Mouse (Mus musculus): ENCODE results near the gene Hs6st1. TPM values are rescaled to one million over a fixed set of nuclear protein-coding genes. Genes with fewer than 3 reads are reported as not detected.

The Hs6st1 gene
- polyA plus RNA-seq, 1 experiment = 52.1 TPM

GRCm38 (mm10) chr1:36083554-36083953, 15.4 kb downstream of the Hs6st1 start:
- DNase-seq (ENCODE audit: low read depth) = no peak

- no peak for DNase-seq (ENCODE audit: low read depth)
Observed at GRCm38 (mm10) chr1:36085069-36085468, 16.9 kb downstream of the Hs6st1 start.

GRCm38 (mm10) chr1:36088367-36088766, 20.2 kb downstream of the Hs6st1 start:
- DNase-seq (ENCODE audit: low read depth) = no peak

GRCm38 (mm10) chr1:36089481-36089880, 21.3 kb downstream of the Hs6st1 start:
- DNase-seq (ENCODE audit: low read depth) = no peak

GRCm38 (mm10) chr1:36090011-36090721, 22.0 kb downstream of the Hs6st1 start:
- peak; percentile 84 for DNase-seq (ENCODE audit: low read depth)

- DNase-seq (ENCODE audit: low read depth) = no peak
Observed at GRCm38 (mm10) chr1:36090722-36091110, 22.5 kb downstream of the Hs6st1 start.

GRCm38 (mm10) chr1:36091246-36091645, 23.0 kb downstream of the Hs6st1 start:
- DNase-seq (ENCODE audit: low read depth) = no peak

GRCm38 (mm10) chr1:36093741-36094140, 25.5 kb downstream of the Hs6st1 start:
- DNase-seq (ENCODE audit: low read depth) = no peak

GRCm38 (mm10) chr1:36095423-36096272, 27.4 kb downstream of the Hs6st1 start:
- DNase-seq (ENCODE audit: low read depth) = no peak

- DNase-seq (ENCODE audit: low read depth) = no peak
Observed at GRCm38 (mm10) chr1:36098432-36098831, 30.2 kb downstream of the Hs6st1 start.

- DNase-seq (ENCODE audit: low read depth) = no peak
Observed at GRCm38 (mm10) chr1:36100371-36100770, 32.2 kb downstream of the Hs6st1 start.

GRCm38 (mm10) chr1:36105917-36106706, 37.9 kb downstream of the Hs6st1 start:
- no peak for DNase-seq (ENCODE audit: low read depth)

- DNase-seq (ENCODE audit: low read depth) = no peak
Observed at GRCm38 (mm10) chr1:36109987-36110386, 41.8 kb downstream of the Hs6st1 start.

GRCm38 (mm10) chr1:36112665-36113064, 44.5 kb downstream of the Hs6st1 start:
- no peak for DNase-seq (ENCODE audit: low read depth)

GRCm38 (mm10) chr1:36113670-36114069, 45.5 kb downstream of the Hs6st1 start:
- DNase-seq (ENCODE audit: low read depth) = no peak

- no peak for DNase-seq (ENCODE audit: low read depth)
Observed at GRCm38 (mm10) chr1:36114844-36115243, 46.6 kb downstream of the Hs6st1 start.

GRCm38 (mm10) chr1:36116488-36116887, 48.3 kb downstream of the Hs6st1 start:
- no peak for DNase-seq (ENCODE audit: low read depth)

GRCm38 (mm10) chr1:36118061-36118685, 50.0 kb downstream of the Hs6st1 start:
- no peak for DNase-seq (ENCODE audit: low read depth)

- DNase-seq (ENCODE audit: low read depth) = no peak
Observed at GRCm38 (mm10) chr1:36118958-36119357, 50.8 kb downstream of the Hs6st1 start.

- DNase-seq (ENCODE audit: low read depth) = no peak
Observed at GRCm38 (mm10) chr1:36119426-36119825, 51.2 kb downstream of the Hs6st1 start.

- DNase-seq (ENCODE audit: low read depth) = no peak
Observed at GRCm38 (mm10) chr1:36121172-36121571, 53.0 kb downstream of the Hs6st1 start.

- DNase-seq (ENCODE audit: low read depth) = no peak
Observed at GRCm38 (mm10) chr1:36125076-36125475, 56.9 kb downstream of the Hs6st1 start.
